8 mouse cellular contexts compared by ENCODE assay signal in the genomic region with DNA sequence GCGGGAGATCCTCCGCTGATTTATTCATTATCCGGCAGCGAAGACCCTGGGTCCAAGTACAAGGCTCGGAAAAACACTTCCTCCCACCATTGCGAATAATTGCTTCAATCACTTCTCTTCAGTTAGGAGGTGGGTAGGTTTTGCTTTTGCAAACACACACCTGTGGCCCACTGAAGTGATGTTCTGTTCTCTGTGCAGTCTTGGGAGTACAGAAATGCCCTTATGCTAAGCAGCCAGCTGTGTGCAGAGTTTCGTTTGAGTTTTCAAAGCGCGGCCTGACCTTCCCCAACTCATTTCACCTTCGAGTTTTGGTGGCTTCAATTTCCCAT. TPM values are rescaled to one million over a fixed set of nuclear protein-coding genes. Genes with fewer than 3 reads are reported as not detected.
DNase-seq lines count a peak whose midpoint lies in the region; ATAC-seq and TF ChIP-seq lines count a peak whose summit lies in the region.

No protein-coding gene starts in this region.

- H3K9ac ChIP-seq in embryonic facial prominence, embryonic 12.5 days, result peak overlapping the region; percentile 71; the same call in 1 of the 2 replicates
- peak overlapping the region; percentile 64 for H3K9ac ChIP-seq in intestine, embryonic 14.5 days (ENCODE audit: low read length)
- peak overlapping the region; percentile 86 for H3K9ac ChIP-seq in midbrain, embryonic 16.5 days (ENCODE audit: low read depth, low read length)

- peaks cover 3% of the 10 kb centered on the region; the same call in 1 of the 2 replicates for H3K27me3 ChIP-seq in embryonic facial prominence, embryonic 12.5 days
- H3K27me3 ChIP-seq in intestine, embryonic 14.5 days (replicated peaks; ENCODE audit: control insufficient read depth, insufficient read depth, low read length), result peaks cover 2% of the 10 kb centered on the region; the same call in 1 of the 2 replicates
- H3K27me3 ChIP-seq in midbrain, embryonic 16.5 days (ENCODE audit: control insufficient read depth, insufficient read depth, low read depth, low read length), result peaks cover 7% of the 10 kb centered on the region; the same call in 1 of the 2 replicates

- H3K4me2 ChIP-seq in embryonic facial prominence, embryonic 12.5 days (replicated peaks), result peak overlapping the region; percentile 96
- H3K4me2 ChIP-seq in intestine, embryonic 14.5 days (ENCODE audit: low read length), result peak overlapping the region; percentile 74
- H3K4me2 ChIP-seq in midbrain, embryonic 16.5 days (ENCODE audit: low read length), result peak overlapping the region; percentile 88

- 15% methylated on average over 10 of the region's 10 CpGs for WGBS in lung, adult 2 months
- 2% methylated on average over 10 of the region's 10 CpGs for WGBS in embryonic facial prominence, embryonic 12.5 days
- WGBS in intestine, embryonic 14.5 days, result 6% methylated on average over 10 of the region's 10 CpGs
- WGBS in midbrain, embryonic 16.5 days, result 3% methylated on average over 10 of the region's 10 CpGs

- H3K36me3 ChIP-seq in embryonic facial prominence, embryonic 12.5 days, result no peaks in the 10 kb centered on the region
- no peaks in the 10 kb centered on the region for H3K36me3 ChIP-seq in intestine, embryonic 14.5 days (ENCODE audit: control insufficient read depth, insufficient read depth, low read length)
- no peaks in the 10 kb centered on the region for H3K36me3 ChIP-seq in midbrain, embryonic 16.5 days (ENCODE audit: control insufficient read depth, insufficient read depth, low read length)

- no peak for DNase-seq in lung, adult 2 months
- DNase-seq in lung, postnatal 25 days (ENCODE audit: low spot score), result no peak
- peak; percentile 71 for DNase-seq in intestine, embryonic 14.5 days (ENCODE audit: low spot score)
- DNase-seq in spleen, adult 18-20 months, result no peak
- DNase-seq in ovary, postnatal 14 days (ENCODE audit: low spot score), result no peak

- no peak for ATAC-seq in embryonic facial prominence, embryonic 12.5 days (ENCODE audit: insufficient number of reproducible peaks, insufficient read depth, low FRiP score, low TSS enrichment)
- ATAC-seq in intestine, embryonic 14.5 days (replicated peaks; ENCODE audit: low FRiP score, low TSS enrichment, low read depth), result no peak
- ATAC-seq in midbrain, embryonic 16.5 days, result no peak
- no peak for ATAC-seq in activated CD4-positive, CD25-positive, alpha-beta regulatory T cell, adult 4 months

- no peaks in the 10 kb centered on the region for H3K9me3 ChIP-seq in embryonic facial prominence, embryonic 12.5 days
- H3K9me3 ChIP-seq in intestine, embryonic 14.5 days (ENCODE audit: control insufficient read depth, low read length), result no peaks in the 10 kb centered on the region
- H3K9me3 ChIP-seq in midbrain, embryonic 16.5 days (replicated peaks; ENCODE audit: control insufficient read depth, low read length, poor library complexity, severe bottlenecking), result no peaks in the 10 kb centered on the region

- TF ChIP-seq CTCF in lung, adult 2 months (IDR thresholded peaks at IDR 0.05; ENCODE audit: insufficient read depth, low read length), result no peak

- 0 out of 2 replicates have a peak overlapping the region, but pooled peaks have one; percentile 74 for H3K27ac ChIP-seq in embryonic facial prominence, embryonic 12.5 days
- H3K27ac ChIP-seq in intestine, embryonic 14.5 days (ENCODE audit: low read depth), result no peak overlapping the region
- H3K27ac ChIP-seq in midbrain, embryonic 16.5 days (ENCODE audit: low read length), result no peak overlapping the region

- TF ChIP-seq POLR2A in lung, adult 2 months (IDR thresholded peaks at IDR 0.05; ENCODE audit: borderline replicate concordance, extremely low read depth, low read depth, low read length), result no peak

- peak overlapping the region; percentile 93 for H3K4me3 ChIP-seq in lung, adult 2 months (replicated peaks; ENCODE audit: extremely low read depth, low read depth, low read length)
- H3K4me3 ChIP-seq in embryonic facial prominence, embryonic 12.5 days, result peak overlapping the region; percentile 76
- peak overlapping the region; percentile 74 for H3K4me3 ChIP-seq in intestine, embryonic 14.5 days (ENCODE audit: low read depth, low read length)
- H3K4me3 ChIP-seq in midbrain, embryonic 16.5 days (ENCODE audit: low read depth, low read length), result peak overlapping the region; percentile 80

- H3K4me1 ChIP-seq in lung, adult 2 months (ENCODE audit: control insufficient read depth, insufficient read depth, low read length), result peaks cover 7% of the 10 kb centered on the region
- H3K4me1 ChIP-seq in embryonic facial prominence, embryonic 12.5 days, result peaks cover 22% of the 10 kb centered on the region; the same call in 1 of the 2 replicates
- peaks cover 12% of the 10 kb centered on the region for H3K4me1 ChIP-seq in intestine, embryonic 14.5 days (replicated peaks; ENCODE audit: control insufficient read depth, insufficient read depth, low read length)
- H3K4me1 ChIP-seq in midbrain, embryonic 16.5 days (ENCODE audit: control insufficient read depth, insufficient read depth, low read length), result peaks cover 7% of the 10 kb centered on the region

RNA-seq across cellular contexts. Expression of a gene that starts 1.0 kb away (rescaled TPM):
- 6.4 and 9.5 TPM in 2 replicates for polyA plus RNA-seq in lung, adult 2 months (2012; rRNA removed)
- 2.5 and 3.3 TPM in 2 replicates for polyA plus RNA-seq in embryonic facial prominence, embryonic 12.5 days (2016; fragmentation: Nextera tagmentation; extraction: Ambion mirVana)
- 2.8 and 3.1 TPM in 2 replicates for polyA plus RNA-seq in intestine, embryonic 14.5 days (2014; fragmentation: Nextera tagmentation; extraction: Ambion mirVana)
- 1.1 and 1.2 TPM in 2 replicates for polyA plus RNA-seq in midbrain, embryonic 16.5 days (2015; fragmentation: Nextera tagmentation; extraction: Ambion mirVana)
- polyA plus RNA-seq in activated CD4-positive, CD25-positive, alpha-beta regulatory T cell, adult 4 months (2017; shearing (Covaris generic)), result 10 to 100 TPM in 1 of 2 experiments, 1 to 10 TPM in 1; 9.6 to 15.7 TPM

RNA-seq across cellular contexts. Expression of a gene that starts 27.8 kb away (rescaled TPM):
- 24.9 and 36.7 TPM in 2 replicates for polyA plus RNA-seq in lung, adult 2 months (2012; rRNA removed)
- polyA plus RNA-seq in embryonic facial prominence, embryonic 12.5 days (2016; fragmentation: Nextera tagmentation; extraction: Ambion mirVana), result 21.3 and 21.6 TPM in 2 replicates
- 41.1 and 41.3 TPM in 2 replicates for polyA plus RNA-seq in intestine, embryonic 14.5 days (2014; fragmentation: Nextera tagmentation; extraction: Ambion mirVana)
- 26.0 and 32.8 TPM in 2 replicates for polyA plus RNA-seq in midbrain, embryonic 16.5 days (2015; fragmentation: Nextera tagmentation; extraction: Ambion mirVana)
- polyA plus RNA-seq in activated CD4-positive, CD25-positive, alpha-beta regulatory T cell, adult 4 months (2017; shearing (Covaris generic)), result 10 to 100 TPM; 10.7 to 13.0 TPM
